Mouse (Mus musculus) testis, postnatal 10 days (tissue): ENCODE measurements around the gene Wdr38.
"Not testable (repeated sequence)": the region's sequence is repeated elsewhere in the genome, so short reads cannot be mapped to it uniquely, and the experiment has no call there.

Source experiments
- DNase-seq: peaks from one replicate; pipeline ENCODE4 v3.0.0; 2021; ENCODE audit warnings: low spot score

The Wdr38 gene

GRCm38 (mm10) chr2:38992452-38992851, 4.8 kb upstream of the Wdr38 start:
- peak; percentile 65 for DNase-seq

- DNase-seq, result no peak
Observed at GRCm38 (mm10) chr2:38999381-38999780, 2.1 kb downstream of the Wdr38 start.

GRCm38 (mm10) chr2:38999910-39000586, 2.8 kb downstream of the Wdr38 start:
- DNase-seq, result no peak

- no peak for DNase-seq
Observed at GRCm38 (mm10) chr2:39000587-39000919, 3.3 kb downstream of the Wdr38 start.

- DNase-seq, result no peak
Observed at GRCm38 (mm10) chr2:39001866-39002265, 4.6 kb downstream of the Wdr38 start.

GRCm38 (mm10) chr2:39003106-39003505, 5.8 kb downstream of the Wdr38 start:
- DNase-seq, result no peak

- DNase-seq, result no peak
Observed at GRCm38 (mm10) chr2:39003512-39003911, 6.2 kb downstream of the Wdr38 start.

- DNase-seq, result no peak
Observed at GRCm38 (mm10) chr2:39004372-39004771, 7.1 kb downstream of the Wdr38 start.

GRCm38 (mm10) chr2:39004880-39005435, 7.7 kb downstream of the Wdr38 start, which contains the start of gene Arpc5l:
Gene Arpc5l, plus strand, starts transcription at chr2:39005348.
- peak; percentile 94 for DNase-seq

- peak; percentile 70 for DNase-seq
Observed at GRCm38 (mm10) chr2:39005574-39006079, 8.4 kb downstream of the Wdr38 start, which contains the start of gene Rpl35. Gene Rpl35, minus strand, starts transcription at chr2:39005624.

- no peak for DNase-seq
Observed at GRCm38 (mm10) chr2:39006149-39006730, 9.0 kb downstream of the Wdr38 start.

- peak; percentile 94 for DNase-seq
Observed at GRCm38 (mm10) chr2:39007865-39008264, 10.6 kb downstream of the Wdr38 start.

- DNase-seq, result no peak
Observed at GRCm38 (mm10) chr2:39008350-39008851, 11.1 kb downstream of the Wdr38 start.

GRCm38 (mm10) chr2:39008954-39009365, 11.7 kb downstream of the Wdr38 start:
- DNase-seq, result no peak

GRCm38 (mm10) chr2:39010144-39010543, 12.9 kb downstream of the Wdr38 start:
- not testable (repeated sequence) for DNase-seq

- DNase-seq, result no peak
Observed at GRCm38 (mm10) chr2:39011264-39011663, 14.0 kb downstream of the Wdr38 start.

GRCm38 (mm10) chr2:39011971-39012370, 14.7 kb downstream of the Wdr38 start:
- DNase-seq, result no peak

- no peak for DNase-seq
Observed at GRCm38 (mm10) chr2:39012768-39013279, 15.5 kb downstream of the Wdr38 start.

GRCm38 (mm10) chr2:39016581-39016980, 19.3 kb downstream of the Wdr38 start:
- no peak for DNase-seq

- no peak for DNase-seq
Observed at GRCm38 (mm10) chr2:39020004-39020403, 22.7 kb downstream of the Wdr38 start.

GRCm38 (mm10) chr2:39031611-39032010, 34.3 kb downstream of the Wdr38 start:
- no peak for DNase-seq

GRCm38 (mm10) chr2:39040215-39040614, 42.9 kb downstream of the Wdr38 start:
- no peak for DNase-seq

- DNase-seq, result no peak
Observed at GRCm38 (mm10) chr2:39048515-39048914, 51.2 kb downstream of the Wdr38 start.
